Mouse (Mus musculus) hindlimb bud, embryonic 11.5 days (tissue): ENCODE data around the gene Zbtb16.
A peak's percentile ranks its signal among the peaks of the same experiment; 100 is the strongest.

Source experiments
- DNase-seq: peaks from one replicate; pipeline ENCODE4 v3.0.0-alpha.2; 2012; ENCODE audit warnings: low read depth, low spot score; ENCODE audit errors: extremely low spot score

Gene Zbtb16

GRCm38 (mm10) chr9:48804509-48804908 is 31.5 kb downstream of the Zbtb16 start:
- DNase-seq, result no peak

DNA sequence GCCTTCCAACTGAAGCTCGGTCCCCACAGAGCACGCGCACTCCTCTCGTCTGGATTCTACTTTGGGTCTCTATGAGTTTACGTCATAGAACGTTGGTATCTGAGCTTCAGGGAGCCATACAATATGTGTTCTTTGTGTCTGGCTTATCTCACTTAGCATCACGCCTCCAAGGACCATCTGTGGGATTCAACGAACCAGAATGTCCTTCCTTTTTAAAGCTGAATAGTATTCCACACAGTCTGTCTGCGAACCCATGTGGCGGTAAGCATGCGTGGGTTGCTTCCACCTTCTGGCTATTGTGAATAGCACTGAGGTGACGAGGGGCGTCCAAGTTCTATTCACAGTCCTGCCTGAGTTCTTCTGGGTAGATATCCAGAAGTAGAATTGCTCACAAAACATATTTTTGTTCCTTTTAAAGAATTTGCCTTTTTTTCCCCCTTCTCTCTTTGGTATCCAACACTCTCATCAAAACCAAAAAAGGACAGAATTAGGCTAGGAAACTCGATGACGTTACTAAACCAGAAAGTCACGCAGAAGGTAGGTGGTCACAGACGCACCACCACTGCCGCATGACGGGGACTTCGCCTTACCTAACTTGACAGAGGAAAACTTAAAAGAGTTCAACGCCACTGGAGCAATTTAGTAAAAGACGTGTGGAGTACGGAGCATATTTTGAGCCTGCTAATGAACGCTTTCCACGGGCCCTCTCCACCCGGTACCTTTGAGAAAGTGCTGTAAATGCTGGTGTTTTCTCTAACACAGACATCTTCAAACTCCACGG is 32.4 kb downstream of the Zbtb16 start:
- DNase-seq, result no peak

- no peak for DNase-seq
These were observed 33.6 kb downstream of the Zbtb16 start for GRCm38 (mm10) chr9:48802374-48802773.

DNA sequence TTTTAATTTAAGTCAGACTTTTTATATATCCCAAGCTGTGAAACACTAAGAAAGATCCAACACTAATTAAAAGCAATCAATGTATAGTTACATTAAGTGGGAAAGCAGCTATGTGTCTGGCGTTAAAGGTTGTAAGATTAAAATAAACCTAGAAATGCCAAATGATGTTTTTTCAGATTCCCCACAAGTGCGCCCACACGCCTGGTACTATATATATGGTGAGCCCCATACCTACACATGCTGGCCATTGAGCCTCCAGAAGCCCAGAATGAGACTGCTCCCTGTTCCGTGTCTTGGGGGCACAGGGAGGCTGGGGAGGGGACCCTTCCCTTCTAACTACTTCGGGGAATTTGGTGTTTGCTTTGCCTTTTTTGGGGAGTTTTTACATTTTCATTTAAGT is 34.7 kb downstream of the Zbtb16 start:
- DNase-seq, result no peak

GRCm38 (mm10) chr9:48800627-48801026 is 35.4 kb downstream of the Zbtb16 start:
- DNase-seq, result no peak

GRCm38 (mm10) chr9:48798044-48798443 is 38.0 kb downstream of the Zbtb16 start:
- no peak for DNase-seq

GRCm38 (mm10) chr9:48796267-48796822 is 39.7 kb downstream of the Zbtb16 start:
- peak; percentile 28 for DNase-seq

DNA sequence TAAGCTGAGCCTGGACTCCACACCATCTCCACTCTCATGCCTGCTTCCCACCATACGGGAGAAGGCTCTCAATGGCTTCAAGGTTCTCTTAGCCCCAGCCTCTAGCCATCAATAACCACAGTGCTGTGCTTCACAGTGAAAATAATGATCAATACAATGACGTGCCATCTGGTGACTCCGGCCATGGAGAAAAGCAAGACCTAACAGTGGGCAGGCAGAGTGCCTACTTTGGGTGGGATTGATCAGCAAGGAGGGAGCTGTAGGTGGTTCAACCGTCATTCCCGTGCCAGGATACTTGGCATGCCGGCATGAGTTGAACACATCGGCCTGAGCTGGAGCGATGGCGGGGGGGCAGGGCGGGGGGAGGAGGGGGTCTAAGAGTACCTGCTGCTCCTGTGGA is 40.3 kb downstream of the Zbtb16 start:
- DNase-seq, result no peak

DNA sequence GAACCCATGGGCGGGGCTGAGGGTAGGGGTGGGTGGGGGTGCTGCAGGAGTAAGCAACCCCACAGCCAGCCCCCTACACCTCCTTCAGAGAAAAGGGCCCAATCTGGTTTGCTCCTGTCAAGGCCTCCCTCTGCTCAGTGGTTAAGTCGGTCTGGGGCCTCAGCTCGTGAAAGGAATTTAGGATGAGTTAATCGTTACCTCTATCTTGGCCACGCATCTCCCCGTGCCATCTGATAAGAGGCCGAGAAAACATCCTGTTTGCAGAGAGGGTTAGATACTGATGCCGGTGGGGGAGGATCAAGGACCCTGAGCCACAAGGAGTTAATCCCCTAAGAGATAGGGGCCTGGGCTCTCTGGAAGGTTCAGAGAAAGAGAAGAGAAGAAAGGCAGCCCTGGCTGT is 40.9 kb downstream of the Zbtb16 start:
- no peak for DNase-seq

DNA sequence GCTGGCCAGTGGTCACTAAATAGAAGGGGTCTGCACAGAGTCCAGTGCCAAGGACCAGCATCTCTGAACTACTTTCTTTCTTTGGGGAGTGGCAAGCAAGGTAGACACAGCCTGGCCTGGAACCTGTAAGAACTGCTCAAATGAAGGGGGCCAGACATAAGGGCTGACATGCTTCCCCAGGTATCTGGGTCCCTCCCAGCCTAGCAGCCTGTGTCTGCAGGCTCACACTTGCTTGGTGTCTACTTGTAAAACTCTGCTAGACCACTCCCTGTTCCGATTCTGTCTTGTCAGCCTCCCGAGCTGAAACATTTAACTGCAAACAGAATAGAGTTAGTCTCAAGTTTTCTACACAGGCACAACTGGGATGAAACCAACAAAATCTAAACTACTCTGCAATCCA is 41.6 kb downstream of the Zbtb16 start:
- DNase-seq, result no peak

GRCm38 (mm10) chr9:48793638-48794188 is 42.3 kb downstream of the Zbtb16 start:
- no peak for DNase-seq

DNA sequence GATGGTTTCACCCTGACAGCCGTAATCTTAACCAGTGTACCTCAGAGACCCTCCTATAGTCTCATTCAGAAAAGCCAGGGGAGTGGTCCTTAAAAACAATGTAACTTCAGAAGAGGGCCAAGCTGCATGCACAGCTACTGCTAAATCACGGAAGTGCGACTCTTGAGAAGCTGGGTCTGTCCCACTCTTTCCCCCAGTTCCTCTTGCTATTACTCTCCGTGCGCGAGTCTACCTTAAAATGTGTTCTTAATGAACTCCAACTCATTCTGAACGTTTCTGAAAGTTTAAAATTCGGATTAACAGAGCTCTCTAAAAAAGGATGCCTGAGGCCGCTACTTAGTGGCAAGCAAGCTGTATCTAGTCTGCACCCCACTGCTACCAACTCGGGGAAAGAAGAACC is 45.4 kb downstream of the Zbtb16 start:
- no peak for DNase-seq

- no peak for DNase-seq
These were observed 48.1 kb downstream of the Zbtb16 start for GRCm38 (mm10) chr9:48787906-48788410.

- no peak for DNase-seq
These were observed 48.7 kb downstream of the Zbtb16 start for GRCm38 (mm10) chr9:48787321-48787720.

DNA sequence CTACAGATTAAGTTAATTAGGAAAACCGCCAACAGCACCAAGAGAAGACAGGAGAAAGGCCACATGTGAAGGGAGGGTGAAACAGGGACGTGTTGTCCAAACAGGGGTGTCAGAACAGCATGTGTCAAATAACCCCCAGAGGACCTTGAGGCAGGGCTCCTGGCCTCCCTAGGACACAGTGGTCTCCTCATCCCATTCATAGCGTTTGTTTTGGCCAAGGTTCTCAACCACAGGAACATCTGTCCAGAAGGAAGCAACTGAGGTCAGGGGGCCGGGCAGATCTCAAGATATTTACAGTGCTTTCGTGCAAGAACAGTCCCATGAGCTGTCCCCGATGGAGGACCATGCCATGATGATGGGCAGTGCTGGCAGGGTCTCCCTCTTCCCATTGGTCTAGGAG is 49.2 kb downstream of the Zbtb16 start:
- no peak for DNase-seq

DNA sequence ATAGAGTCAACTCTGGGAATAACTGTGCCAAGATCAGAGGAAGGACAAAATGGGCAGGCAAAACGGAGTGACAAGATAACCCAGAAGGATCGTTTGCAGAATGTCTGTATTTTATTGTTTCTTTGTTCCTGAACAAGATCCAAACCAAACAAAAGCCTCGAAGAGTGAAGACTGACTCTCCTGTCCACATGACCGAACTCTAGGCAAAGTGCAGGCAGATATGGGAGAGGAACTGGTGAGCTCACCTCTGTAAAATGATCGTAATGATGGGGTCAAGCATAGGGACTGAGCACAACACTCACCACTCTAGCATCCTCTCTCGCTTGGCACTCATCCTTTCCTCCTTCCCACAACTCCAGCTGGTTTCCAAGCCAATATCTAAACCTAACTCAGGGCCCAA is 51.1 kb downstream of the Zbtb16 start:
- DNase-seq, result no peak

DNA sequence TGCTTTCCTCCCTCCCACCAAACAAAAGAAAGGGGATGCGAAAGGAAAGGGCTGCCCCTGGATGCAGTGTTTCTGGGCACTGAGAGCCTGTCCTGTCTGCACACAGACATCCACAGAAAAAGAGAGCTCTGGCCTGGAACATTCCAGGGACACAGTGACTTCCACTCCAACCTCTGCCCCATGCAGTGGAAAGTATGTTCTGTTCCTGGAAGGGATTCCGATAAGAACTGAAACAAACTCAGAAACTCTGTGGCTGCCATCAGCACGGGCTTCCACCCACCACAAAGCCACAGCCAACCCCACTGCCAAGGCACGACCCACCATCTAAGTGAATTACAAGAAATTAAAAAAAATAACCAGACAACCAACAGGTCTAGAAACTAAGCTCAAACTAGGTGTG is 52.7 kb downstream of the Zbtb16 start:
- no peak for DNase-seq

- DNase-seq, result no peak
These were observed 53.5 kb downstream of the Zbtb16 start for GRCm38 (mm10) chr9:48782284-48783060.

DNA sequence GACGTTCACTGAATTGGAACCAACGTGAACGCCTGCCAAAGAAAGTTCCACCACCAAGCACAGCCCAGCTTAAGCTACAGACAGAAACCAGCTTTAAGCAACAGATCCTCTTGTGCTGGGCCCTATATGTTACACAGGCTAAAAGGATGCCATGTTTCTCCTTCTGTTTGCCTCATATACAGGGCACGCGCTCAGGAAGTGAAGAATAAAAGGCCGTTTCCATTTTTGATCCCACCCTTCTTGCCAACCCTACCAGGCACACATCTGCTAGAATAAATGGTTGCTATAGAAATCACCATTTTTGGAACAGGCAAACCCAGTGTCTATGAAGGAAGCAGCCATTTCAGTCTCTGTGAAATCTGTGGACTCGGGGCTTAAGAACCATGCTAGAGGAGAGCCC is 59.8 kb downstream of the Zbtb16 start:
- DNase-seq, result no peak

GRCm38 (mm10) chr9:48775561-48775960 is 60.5 kb downstream of the Zbtb16 start:
- DNase-seq, result no peak

DNA sequence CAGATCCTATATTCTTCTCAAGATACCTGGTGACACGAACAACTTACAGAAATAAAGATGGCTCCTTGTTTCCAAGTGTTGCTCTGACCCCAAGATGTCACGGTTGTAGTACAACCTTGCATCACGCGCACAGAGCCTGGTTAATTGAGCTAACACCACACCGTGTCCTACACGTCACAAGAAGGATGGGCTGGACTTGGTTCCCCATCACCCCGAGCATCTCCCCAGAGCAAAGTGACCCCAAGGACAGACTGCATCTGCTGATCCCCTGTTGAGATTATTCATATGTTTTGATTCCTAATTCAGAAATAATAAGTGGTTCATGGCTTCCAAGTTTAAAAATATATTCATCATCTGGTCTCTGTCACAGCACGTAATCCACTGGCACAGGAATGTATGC is 62.3 kb downstream of the Zbtb16 start:
- no peak for DNase-seq

GRCm38 (mm10) chr9:48773130-48773529 is 62.9 kb downstream of the Zbtb16 start:
- DNase-seq, result no peak
